Mouse (Mus musculus) cortical plate, adult 2 months (tissue): ENCODE data around the gene Ckb.

Source experiments
- CTCF ChIP-seq: fragments of 200-500 bp; IDR thresholded peaks from 2 replicates; pipeline ENCODE4 v1.5.1; 2011; ENCODE audit warnings: mild to moderate bottlenecking, control low read depth, low read length; ENCODE audit not compliant: insufficient read depth; ENCODE audit errors: extremely low read depth
- POLR2A ChIP-seq: fragments of 200-500 bp; IDR thresholded peaks from 2 replicates; pipeline ENCODE4 v1.6.1; 2011; ENCODE audit warnings: mild to moderate bottlenecking, low read length, control low read depth; ENCODE audit not compliant: insufficient read depth; ENCODE audit errors: extremely low read depth

DNA sequence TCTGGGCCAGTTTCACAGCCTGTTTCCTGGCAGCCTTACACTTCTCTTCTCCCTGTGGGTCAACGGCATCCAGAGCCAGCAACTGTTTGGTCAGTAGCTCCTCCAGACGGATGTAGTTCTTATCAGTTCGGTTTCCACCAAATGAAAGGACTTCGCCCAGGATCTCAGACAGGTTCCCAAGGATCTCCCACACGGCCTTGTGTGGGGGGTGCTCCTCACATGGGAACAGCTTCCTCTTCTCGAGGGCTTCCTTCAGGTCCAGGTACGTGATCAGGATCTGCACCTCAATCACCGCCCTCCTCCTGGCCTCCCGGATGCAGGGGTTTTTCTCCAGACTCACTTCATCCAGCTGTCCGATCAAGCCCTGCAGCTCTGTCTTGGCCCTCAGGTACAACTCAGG, 38.0 kb upstream of the Ckb start:
- no peak for TF ChIP-seq POLR2A
- TF ChIP-seq CTCF, result no peak
